Mouse (Mus musculus) 416B (cell line): ENCODE results near the gene Abca8b.
"Not testable (repeated sequence)": the region's sequence is repeated elsewhere in the genome, so short reads cannot be mapped to it uniquely, and the experiment has no call there.

Experiments used
- DNase-seq: peaks from one replicate; pipeline ENCODE4 v3.0.0; 2011; ENCODE audit warnings: low read depth

Gene Abca8b

DNA sequence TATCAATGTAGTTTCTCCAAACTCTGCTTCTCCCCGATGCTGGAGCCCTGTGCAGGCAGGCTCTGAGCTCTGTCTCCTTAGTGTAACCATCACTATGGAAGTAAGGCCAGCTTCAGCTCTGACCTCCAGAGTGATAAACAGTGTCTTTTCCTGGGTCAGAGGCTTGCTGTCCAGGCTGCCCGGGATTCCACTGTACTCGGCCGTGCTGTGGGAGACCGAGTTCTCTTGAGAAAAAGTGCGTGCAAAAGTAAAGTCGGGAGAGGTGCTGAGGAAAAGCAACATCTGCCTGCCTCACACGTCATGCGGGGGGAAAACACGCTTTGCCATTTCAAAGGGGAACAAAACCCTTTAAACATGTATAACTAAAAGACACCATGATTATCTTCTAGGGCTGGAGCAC, 79.0 kb downstream of the Abca8b start:
- no peak for DNase-seq

DNA sequence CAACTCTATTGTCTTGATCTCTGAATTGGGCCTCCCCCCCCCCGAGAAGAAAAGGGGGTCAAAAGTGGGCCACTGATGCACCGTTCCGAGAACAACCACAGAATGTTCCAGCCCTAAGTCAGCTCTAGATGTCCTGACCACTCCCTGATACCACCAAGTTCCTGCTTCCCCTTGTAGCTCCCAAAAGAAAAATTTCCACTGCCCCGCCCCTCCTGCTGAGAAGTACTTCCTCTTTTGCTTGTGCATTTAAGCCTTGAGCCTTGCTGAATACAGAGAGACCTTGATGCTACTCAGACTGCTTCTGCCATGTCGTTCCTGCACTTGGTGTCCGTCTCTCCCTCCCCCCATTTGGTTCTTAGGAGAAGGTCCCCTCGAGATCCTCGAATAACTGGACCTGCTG, 82.5 kb downstream of the Abca8b start:
- DNase-seq: not testable (repeated sequence)

DNA sequence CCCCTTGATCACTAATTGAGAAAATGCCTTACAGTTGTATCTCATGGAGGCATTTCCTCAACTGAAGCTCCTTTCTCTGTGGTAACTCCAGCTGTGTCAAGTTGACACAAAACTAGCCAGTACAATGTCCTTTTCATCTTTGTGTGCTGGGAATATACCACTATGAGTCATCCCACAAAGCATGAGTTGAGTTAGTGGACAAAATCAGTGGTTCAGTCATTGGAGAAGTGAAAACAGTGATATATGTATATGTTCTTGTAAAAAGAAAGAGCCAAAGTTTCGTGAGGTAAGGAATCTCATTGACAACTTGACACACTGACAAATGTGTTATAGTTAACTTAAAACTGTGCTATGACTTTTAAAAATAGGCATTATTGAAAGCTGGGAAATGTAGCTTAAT, 83.5 kb downstream of the Abca8b start:
- DNase-seq: not testable (repeated sequence)

DNA sequence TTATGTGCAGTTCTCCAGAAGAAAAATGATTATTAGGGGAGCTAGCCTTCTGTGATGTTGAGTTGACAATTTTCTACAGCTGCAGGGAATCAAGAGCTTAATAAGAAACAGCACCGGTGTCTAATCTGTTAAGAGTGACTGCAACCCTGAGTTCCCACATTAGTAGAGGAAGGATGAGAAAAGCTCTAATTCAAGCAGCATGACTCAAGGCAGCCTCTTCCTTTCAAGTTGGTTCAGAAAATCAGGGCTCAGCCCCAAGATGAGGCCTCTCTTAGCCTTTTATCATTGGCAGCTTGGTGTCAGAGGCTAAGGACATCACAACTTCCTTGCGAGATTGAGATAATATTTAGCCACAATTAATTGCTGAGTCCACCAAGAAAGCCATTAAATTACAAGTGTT, 85.8 kb downstream of the Abca8b start:
- DNase-seq: no peak

DNA sequence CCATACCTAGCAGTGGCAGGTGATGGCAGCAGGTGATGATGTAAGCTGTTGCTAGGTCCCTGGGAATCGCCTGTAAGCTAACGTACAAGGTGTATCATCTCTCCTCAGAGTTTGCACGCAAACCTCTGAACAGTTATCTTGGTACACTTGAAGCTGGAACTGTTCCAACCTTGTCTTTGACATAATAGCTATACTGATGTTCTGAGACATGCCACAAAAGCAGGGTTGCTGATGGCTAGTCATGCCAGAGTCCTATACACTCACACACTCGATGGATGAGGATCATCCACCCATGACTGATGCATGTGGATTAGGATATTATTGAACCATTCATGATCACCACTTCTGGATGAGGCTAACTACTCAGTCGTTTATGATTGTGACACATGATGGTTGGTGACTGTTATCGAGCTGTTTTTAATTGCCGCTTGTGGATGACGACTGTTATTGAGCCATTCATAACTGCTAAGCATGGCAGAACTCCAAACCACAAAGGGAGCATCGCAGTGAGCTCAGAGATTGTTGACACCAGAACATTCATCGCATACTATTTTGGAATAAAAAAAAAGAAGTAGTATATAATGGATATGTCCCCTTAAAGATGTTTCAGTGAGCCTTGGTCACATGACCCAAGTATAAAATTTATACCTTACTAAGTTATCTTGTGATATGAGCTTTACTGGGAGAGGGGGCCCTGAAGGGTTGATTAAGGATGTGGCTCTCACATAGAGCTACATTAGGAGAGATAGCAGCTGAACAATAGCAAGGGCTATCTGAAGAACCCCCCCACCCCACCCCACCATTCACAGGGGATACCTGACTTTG, 87.2 kb downstream of the Abca8b start:
- DNase-seq: peak; percentile 40

DNA sequence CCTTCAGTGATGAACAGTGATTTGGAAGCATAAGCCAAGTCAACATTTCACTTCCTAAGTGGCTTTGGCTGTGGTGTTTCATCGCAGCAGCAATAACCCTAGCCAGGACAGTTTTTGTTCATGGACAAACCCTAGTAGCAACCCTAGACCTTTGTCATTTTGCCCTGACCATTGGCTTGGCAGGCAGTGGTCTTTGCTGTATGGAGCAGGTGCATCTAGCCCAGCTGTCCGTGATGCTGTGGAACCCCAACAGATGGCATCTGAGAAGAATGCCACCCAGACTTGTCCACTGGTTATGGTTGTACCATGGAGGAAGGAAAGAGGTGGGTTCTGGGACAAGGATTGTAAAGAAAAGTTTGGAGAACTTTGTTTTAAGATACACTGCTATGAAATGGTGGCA, 88.1 kb downstream of the Abca8b start:
- DNase-seq: no peak

DNA sequence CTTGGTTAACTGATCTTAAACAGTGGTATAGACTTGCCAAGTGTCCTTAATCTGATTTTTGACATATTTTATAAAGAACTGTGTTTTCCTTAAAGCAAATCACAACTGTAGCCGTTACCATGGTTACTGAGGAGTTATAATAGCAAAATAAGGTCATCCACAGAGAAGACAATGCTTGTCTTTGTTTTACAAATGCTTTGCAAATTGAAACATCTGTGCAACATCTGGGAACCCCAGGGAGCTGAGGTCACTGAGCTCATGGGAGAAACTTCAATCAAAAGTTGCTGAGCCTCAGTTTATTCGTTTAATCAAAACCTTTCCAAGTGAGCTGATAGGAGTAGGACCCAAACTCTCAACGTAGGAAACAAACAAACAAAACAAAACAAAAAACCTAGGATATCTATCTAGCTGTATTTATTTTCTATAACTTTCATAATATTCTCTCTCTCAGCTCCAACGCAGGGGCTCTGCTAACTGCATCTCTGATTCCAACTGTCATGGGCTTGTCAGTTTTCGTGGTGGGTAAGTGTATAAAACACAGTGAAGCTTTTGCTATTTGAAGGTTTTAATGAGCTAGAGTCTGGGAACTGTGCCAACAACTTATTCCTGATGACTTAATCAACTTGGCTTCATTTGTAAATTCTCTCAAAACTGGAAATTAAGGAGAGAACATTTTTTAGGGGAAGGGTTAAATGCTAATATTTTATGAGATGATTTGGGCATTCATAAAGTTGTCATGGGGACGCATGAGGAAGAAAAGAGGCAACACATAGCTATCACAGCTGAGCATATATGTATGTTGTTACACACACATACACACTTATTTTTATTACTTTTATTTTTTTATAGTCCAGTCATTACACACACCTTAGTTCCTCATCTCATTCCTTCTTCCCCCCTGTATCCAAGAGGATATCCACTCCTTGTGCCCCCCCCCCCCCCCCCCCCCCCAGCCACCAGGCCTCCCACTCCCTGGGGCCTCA, 92.7 kb downstream of the Abca8b start:
- DNase-seq: no peak

DNA sequence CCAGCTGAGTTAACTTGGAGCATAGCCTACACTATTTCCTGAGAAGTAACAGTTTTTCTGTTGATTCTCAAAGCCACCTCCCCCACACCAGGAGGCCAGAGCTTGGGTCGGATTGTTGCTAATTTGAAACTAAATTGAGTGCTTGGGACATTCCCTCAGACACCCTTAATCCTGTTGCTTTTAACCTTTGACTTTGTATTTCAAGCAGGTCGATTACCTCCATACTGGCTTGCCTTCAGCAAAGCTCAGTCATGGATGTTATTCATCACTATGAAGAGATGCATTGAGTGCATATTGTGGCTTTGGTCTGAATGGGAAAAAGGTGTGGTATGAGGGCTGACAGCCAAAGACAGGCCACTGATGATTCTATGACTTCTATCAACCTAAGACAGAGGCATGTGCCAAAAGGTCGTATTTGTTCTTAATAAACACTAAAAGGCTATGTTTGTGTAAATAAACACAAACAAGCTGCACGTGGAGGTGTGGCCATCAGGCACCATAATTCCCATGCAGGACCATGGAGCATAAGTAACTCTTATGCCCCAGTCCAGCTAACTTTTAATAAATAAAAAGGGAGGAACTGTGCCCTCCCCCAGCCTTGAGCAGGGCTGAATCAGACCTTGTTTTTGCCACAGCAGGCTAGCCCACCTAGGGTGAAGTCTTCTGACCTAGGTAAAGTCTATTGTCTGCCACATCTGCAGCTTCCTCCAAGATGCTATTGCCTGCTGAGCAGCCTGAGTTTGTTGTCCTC, 95.0 kb downstream of the Abca8b start:
- DNase-seq: no peak

DNA sequence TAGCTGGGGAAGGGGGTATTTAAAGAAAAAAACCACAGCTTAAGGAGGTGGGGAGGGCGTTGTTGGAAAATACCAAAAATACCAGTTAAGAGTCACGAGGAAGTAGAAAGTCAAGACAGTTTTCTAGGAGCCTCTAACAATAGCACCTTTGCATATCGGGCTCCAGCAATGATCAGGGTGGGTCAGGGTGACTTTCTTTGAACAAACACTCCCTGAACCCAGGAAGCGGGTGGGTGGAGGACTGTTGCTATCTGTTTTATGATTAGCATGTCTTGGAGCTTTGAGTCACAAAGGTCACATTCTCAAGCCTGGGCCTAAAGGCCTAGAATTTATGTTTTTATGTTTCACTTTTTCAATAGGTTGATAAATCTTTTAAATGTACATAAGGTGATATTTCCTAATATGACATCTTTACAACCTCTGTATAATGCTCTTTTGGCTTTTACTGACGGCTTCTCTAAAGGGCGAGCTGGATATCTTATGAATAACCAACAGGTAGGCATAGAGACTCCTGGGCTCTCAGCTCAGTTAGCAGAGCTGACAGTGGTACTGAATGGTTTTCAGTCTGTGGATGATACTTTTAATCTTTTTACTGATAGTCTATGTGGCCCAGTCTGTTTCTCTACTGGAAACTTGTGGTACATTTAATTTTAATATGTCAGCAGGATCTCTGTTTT, 96.7 kb downstream of the Abca8b start:
- DNase-seq: no peak

DNA sequence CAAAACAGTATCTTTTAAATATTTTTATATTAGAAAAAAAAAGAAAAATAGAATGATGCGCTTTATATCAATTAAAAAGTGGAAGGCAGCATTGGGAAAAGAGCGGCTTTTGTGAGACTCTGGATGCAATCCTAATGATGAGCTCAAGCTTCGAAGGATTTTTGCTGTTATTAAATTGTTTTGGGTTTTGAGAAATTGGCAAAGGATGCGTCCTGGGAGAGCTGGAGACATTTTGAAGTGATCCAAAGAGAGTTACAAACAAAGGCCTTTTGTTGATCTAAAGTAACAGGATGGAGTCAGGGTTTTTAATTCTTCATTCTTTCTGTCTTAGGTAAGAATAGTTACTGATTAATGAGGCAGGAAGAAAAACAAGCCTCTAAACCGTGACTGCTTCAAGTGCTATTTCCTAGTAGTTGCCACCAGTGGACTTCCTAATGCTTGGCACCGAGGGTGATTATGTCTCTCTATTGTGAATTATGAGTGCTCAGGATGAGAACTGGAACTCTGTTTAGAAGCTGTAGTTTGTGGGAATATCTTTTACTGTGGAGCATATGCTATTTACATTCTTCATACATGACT, 99.6 kb downstream of the Abca8b start:
- DNase-seq: no peak

DNA sequence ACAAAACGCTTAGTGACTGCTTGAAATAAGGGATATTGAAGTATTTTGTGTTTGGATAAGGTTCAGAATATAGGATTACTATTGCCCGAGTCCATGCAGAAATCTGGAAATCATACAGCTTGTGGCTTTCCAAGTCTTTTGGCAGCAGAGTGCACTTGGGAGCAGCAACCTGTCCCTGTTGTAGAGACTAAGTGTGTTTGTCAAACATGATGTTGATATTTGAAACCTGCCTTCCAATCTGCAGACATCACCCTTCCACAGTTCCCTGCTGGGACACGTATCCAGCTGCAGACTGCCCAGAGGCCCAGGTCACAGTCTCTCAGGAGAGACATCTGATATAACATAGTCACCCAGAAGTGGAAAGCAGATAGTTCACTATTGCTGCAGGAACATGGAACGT, 100.1 kb downstream of the Abca8b start:
- no peak for DNase-seq

DNA sequence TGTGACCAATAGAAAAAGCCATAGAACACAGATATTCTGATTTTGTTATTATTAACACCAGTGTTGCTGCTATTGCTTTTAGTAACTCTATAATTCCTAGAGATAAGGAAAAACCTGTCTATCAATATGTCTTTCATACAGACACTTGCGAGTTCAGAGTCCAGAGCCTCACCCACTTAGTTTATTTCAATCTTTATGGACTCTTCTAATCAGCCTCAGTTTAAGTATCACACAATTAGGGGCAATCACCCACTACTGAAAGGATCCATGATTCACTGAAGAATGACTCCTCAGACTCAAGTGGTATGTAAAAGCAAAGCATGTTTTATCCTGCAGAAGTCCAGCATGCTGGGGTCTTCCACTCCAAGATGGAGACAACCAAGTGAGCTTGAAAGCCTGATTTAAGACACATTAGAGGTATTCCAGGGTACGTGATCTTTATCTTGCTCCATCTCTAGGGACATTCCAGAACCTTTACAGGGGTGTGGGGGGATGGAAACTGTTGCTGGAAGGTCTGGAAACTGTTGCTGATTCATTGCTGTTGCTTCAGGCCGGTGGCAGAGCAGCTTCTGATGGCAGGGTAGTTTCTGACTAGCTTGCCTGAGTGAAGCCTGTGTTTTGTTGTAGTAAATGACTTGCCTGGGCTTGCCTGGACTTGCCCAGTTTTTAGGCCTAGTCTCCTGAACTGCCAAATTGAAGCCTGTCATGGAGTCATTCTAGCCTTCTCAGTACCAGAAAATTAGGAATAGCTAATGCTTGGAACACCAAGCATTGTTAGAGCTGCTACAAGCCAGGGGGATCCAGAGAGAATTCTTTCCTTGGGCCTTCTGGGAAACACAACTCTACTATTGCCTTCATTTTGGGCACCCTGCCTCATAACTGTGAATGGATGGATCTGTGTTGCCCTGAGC, 101.5 kb downstream of the Abca8b start:
- DNase-seq: peak; percentile 41

DNA sequence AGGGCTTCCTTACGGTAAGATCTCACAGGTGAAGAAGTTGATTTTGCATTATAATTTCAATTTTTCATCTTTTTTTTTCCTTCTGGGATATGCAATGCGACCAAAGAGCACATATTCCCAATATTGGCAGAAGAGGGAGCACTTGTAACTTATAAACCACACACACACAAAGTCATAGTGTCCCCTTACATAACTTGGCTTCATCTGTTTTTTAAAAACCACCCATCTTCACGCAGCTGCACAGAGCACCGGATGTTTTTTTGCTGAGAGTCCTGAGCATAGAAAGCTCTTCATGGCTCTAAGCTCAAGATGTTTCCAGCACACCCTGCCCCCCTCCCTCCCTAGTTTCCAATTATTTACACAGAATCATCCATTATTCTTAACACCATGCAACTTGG, 103.7 kb downstream of the Abca8b start:
- peak; percentile 21 for DNase-seq

DNA sequence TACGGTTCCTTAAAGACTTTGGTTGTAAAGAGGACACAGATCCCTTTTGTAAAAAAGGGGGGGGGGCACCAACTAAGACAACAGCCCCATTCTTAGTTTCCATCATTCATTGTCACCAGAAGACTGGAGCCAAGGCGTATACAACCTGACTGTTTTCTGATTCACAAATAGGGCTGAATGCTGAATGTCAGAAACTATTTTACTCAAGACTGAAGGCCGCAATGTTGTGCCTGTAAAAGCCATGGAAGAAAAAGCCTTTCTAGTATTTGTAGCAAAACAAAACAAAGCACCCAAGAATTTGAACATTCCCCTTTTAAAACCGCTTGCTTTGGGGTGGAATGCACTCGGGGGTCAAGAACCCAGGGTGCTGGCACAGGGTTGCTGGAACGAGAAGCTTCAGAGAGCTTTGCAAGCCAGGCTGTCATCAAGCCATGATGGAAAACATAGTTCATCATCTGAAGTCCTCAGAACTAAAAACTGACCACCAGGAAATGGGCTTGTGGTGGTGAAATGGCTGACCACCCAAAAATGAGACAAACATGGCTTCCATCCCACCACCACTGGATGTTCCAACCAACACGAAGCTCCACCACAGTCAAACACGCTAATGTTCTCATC, 104.2 kb downstream of the Abca8b start:
- DNase-seq: no peak

DNA sequence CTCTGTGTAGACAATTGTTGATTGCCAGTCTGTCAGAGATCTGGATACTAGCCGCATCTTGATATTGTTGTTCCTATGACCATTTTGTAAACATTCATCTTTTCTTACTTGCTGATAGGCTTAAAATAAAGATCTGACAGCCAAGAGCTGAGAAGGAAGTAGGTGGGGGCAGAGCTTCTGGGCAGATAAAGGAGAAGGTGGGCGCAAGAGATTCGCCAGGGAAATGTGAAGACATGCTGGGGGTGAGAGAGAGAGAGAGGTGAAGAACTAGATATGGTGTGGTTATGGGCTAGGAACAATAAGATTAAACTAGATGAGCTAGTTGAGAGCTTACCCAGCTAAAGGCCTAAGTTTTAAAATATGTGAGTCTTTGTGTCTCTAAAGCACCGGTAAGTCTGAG, 106.0 kb downstream of the Abca8b start:
- DNase-seq: no peak

DNA sequence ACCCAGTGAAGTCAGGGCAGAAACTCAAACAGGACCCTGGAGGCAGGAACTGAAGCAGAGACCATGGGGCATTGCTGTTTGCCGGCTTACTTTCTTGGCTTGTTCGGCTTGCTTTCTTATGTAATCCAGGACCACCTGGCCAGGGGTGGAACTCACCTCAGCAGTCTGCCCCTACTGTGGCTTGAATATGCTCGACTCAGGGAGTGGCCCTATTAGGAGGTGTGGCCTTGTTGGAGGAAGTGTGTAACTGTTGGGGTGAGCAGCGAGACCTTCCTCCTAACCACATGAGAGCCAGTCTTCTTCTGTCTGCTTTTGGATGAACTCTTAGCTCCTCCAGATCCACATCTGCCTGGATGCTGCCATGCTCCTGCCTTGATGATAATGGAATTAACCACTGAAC, 108.9 kb downstream of the Abca8b start:
- DNase-seq: no peak

DNA sequence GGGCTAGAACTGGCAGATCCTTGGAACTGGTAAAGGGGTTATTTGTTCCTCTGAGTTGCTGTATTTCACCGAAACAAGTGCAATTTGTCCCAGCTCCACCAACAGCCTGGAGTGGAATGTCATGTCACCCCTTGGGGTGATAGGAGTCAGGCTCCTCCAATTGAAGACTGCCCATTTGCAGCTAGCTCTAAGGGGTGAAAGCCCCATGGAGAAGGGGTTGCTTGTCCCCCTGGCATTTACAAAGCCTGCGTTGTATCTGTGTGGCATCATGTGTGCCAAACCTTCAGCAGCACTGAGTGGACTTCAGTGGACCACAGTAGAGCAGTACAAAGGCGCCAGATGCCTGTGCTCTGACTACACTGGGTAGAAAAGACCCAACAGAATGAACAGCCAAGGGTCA, 110.1 kb downstream of the Abca8b start:
- DNase-seq: no peak

DNA sequence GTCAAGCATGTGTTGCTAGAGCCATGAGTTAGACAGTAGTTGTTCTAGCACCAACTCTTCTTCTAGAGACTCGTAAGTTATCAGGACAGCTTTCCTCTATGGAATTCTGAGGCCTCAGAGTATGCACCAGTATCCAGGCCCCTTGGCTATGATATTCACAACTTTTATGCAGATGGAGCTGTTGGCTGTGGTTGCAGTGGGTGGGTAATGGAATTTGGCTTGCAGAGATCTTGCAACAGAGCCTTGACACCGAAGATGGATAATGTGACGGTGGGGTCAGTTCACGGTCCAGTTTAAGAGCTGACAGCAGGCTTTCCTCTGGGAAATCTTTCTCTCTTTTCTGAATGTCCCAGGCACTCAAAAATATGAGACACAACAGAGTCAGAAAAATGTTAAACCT, 110.8 kb downstream of the Abca8b start:
- DNase-seq: no peak

DNA sequence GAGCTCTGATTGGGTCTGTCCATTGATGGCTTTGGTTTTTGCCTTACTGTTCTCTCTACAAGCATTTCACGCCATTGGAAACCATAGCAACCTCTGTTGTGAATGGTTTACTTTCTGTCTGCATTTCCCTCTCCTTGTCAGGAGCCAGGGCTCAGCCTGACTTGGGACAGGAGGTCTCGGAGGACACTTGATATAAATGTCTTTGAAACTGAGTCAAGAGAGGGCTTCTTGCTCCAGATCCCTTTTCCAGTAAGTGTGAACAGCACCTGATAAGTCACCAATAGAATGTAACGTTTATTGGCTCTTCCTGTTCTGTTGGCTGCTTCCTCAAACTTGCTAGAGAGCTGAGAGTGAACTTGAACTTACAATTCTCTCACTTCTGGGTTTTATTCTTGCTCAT, 111.5 kb downstream of the Abca8b start:
- no peak for DNase-seq
